Mouse (Mus musculus) embryonic facial prominence, embryonic 10.5 days (tissue): ENCODE data around the gene Med20. TPM values are rescaled to one million over a fixed set of nuclear protein-coding genes. Genes with fewer than 3 reads are reported as not detected.
"Not testable (repeated sequence)": the region's sequence is repeated elsewhere in the genome, so short reads cannot be mapped to it uniquely, and the experiment has no call there.

Source experiments
- DNase-seq: peaks from one replicate; pipeline ENCODE4 v3.0.0-alpha.2; 2017; ENCODE audit warnings: low spot score
- H3K27ac ChIP-seq: fragments of 300-500 bp; sonication (generic); replicated peaks from 2 replicates; pipeline ENCODE4 v1.5.1; 2016; ENCODE audit warnings: mild to moderate bottlenecking
- H3K27me3 ChIP-seq: fragments of 300-500 bp; sonication (generic); replicated peaks from 2 replicates; pipeline ENCODE4 v1.6.1; 2016; ENCODE audit warnings: low read depth, mild to moderate bottlenecking; ENCODE audit not compliant: poor library complexity, severe bottlenecking
- H3K36me3 ChIP-seq: fragments of 300-500 bp; sonication (generic); replicated peaks from 2 replicates; pipeline ENCODE4 v1.6.1; 2016; ENCODE audit warnings: mild to moderate bottlenecking, moderate library complexity
- H3K4me1 ChIP-seq: fragments of 300-500 bp; sonication (generic); 2 replicates; pipeline ENCODE4 v1.6.1; 2016
- H3K4me3 ChIP-seq: fragments of 300-500 bp; sonication (generic); 2 replicates; pipeline ENCODE4 v1.5.1; 2016; ENCODE audit warnings: mild to moderate bottlenecking, moderate library complexity
- H3K9me3 ChIP-seq: fragments of 300-500 bp; sonication (generic); 2 replicates; pipeline ENCODE4 v1.6.1; 2016; ENCODE audit warnings: mild to moderate bottlenecking
- WGBS: fragments of 180-500 bp; shearing (Covaris S2); methylation state at CpG from one replicate; pipeline ENCODE4 v1.1.7; 2016; 5-methylcytosine and 5-hydroxymethylcytosine counted together
- polyA plus RNA-seq: library from polyadenylated mRNA; unstranded; fragments of >200 nt; fragmentation: Nextera tagmentation; extraction: Ambion mirVana; gene quantifications from 2 replicates; pipeline ENCODE4 v1.2.1, GENCODE M21; 2016

Gene Med20
- polyA plus RNA-seq, 1 experiment from 2014 or later: 46.7 TPM

GRCm38 (mm10) chr17:47598580-47599304 is 12.6 kb upstream of the Med20 start:
- WGBS: 83% methylated on average over 10 of the region's 10 CpGs
- Histone ChIP-seq H3K36me3 (peaks cover 71% of the 10 kb centered on the region), H3K4me3 (peak overlapping the region; percentile 96; the same call in 1 of the 2 replicates), H3K4me1 (peaks cover 41% of the 10 kb centered on the region)
- not testable (repeated sequence) for H3K27me3 ChIP-seq, H3K27ac ChIP-seq, H3K9me3 ChIP-seq, DNase-seq

GRCm38 (mm10) chr17:47599511-47600297 is 11.7 kb upstream of the Med20 start:
- WGBS: 77% methylated on average over 11 of the region's 11 CpGs
- DNase-seq: no peak
- Histone ChIP-seq H3K4me1 (peaks cover 39% of the 10 kb centered on the region), H3K4me3 (no peak overlapping the region), H3K27ac (no peak overlapping the region), H3K9me3 (no peaks in the 10 kb centered on the region), H3K36me3 (peaks cover 81% of the 10 kb centered on the region), H3K27me3 (no peaks in the 10 kb centered on the region)

- 91% methylated on average over 13 of the region's 13 CpGs for WGBS
These were observed 10.6 kb upstream of the Med20 start for GRCm38 (mm10) chr17:47600601-47601388.

GRCm38 (mm10) chr17:47601389-47601755 is 10.0 kb upstream of the Med20 start:
- no peak for DNase-seq
- WGBS: 94% methylated on average over 10 of the region's 10 CpGs
- Histone ChIP-seq H3K9me3 (no peaks in the 10 kb centered on the region), H3K36me3 (peaks cover 97% of the 10 kb centered on the region), H3K4me1 (peaks cover 23% of the 10 kb centered on the region), H3K27ac (no peak overlapping the region), H3K4me3 (no peak overlapping the region), H3K27me3 (no peaks in the 10 kb centered on the region)

More at GRCm38 (mm10) chr17:47600601-47601388, 10.6 kb upstream of the Med20 start:
- Histone ChIP-seq H3K27ac (no peak overlapping the region), H3K4me3 (no peak overlapping the region), H3K4me1 (peaks cover 28% of the 10 kb centered on the region), H3K9me3 (no peaks in the 10 kb centered on the region), H3K27me3 (no peaks in the 10 kb centered on the region), H3K36me3 (peaks cover 92% of the 10 kb centered on the region)
- DNase-seq: no peak

- Histone ChIP-seq H3K4me1 (peaks cover 13% of the 10 kb centered on the region), H3K4me3 (no peak overlapping the region), H3K27ac (no peak overlapping the region), H3K9me3 (no peaks in the 10 kb centered on the region), H3K27me3 (no peaks in the 10 kb centered on the region), H3K36me3 (peaks cover 97% of the 10 kb centered on the region)
- no peak for DNase-seq
- WGBS: 92% methylated on average over 11 of the region's 11 CpGs
These were observed 9.1 kb upstream of the Med20 start for GRCm38 (mm10) chr17:47602289-47602688.

- WGBS: 74% methylated on average over 5 of the region's 5 CpGs
These were observed 5.2 kb upstream of the Med20 start for GRCm38 (mm10) chr17:47606220-47606619.

GRCm38 (mm10) chr17:47609182-47609581 is 2.2 kb upstream of the Med20 start:
- peaks cover 22% of the 10 kb centered on the region for H3K4me1 ChIP-seq
- H3K36me3 ChIP-seq: peaks cover 69% of the 10 kb centered on the region
- DNase-seq: no peak
- H3K27ac ChIP-seq: no peak overlapping the region
- no peaks in the 10 kb centered on the region for H3K27me3 ChIP-seq
- 91% methylated on average over 4 of the region's 4 CpGs for WGBS
- H3K9me3 ChIP-seq: no peaks in the 10 kb centered on the region
- no peak overlapping the region for H3K4me3 ChIP-seq

More at GRCm38 (mm10) chr17:47606220-47606619, 5.2 kb upstream of the Med20 start:
- H3K4me1 ChIP-seq: peaks cover 10% of the 10 kb centered on the region
- H3K36me3 ChIP-seq: peaks cover 80% of the 10 kb centered on the region
- no peak for DNase-seq
- no peak overlapping the region for H3K27ac ChIP-seq
- H3K4me3 ChIP-seq: no peak overlapping the region
- no peaks in the 10 kb centered on the region for H3K27me3 ChIP-seq
- no peaks in the 10 kb centered on the region for H3K9me3 ChIP-seq

- WGBS: under 1% methylated on average over 13 of the region's 13 CpGs
- no peaks in the 10 kb centered on the region for H3K27me3 ChIP-seq
- no peaks in the 10 kb centered on the region for H3K9me3 ChIP-seq
- H3K36me3 ChIP-seq: peaks cover 67% of the 10 kb centered on the region
- peak overlapping the region; percentile 90 for H3K4me3 ChIP-seq
- no peak for DNase-seq
- H3K4me1 ChIP-seq: peaks cover 22% of the 10 kb centered on the region
- peak overlapping the region; percentile 84 for H3K27ac ChIP-seq
These were observed 240 bp downstream of the Med20 start for GRCm38 (mm10) chr17:47611661-47611982.

GRCm38 (mm10) chr17:47614018-47614417 is 2.6 kb downstream of the Med20 start:
- Histone ChIP-seq H3K4me3 (no peak overlapping the region), H3K27ac (no peak overlapping the region), H3K9me3 (no peaks in the 10 kb centered on the region), H3K4me1 (peaks cover 22% of the 10 kb centered on the region), H3K27me3 (no peaks in the 10 kb centered on the region), H3K36me3 (peaks cover 65% of the 10 kb centered on the region)
- 88% methylated on average over 1 of the region's 1 CpGs for WGBS
- no peak for DNase-seq

GRCm38 (mm10) chr17:47616119-47616518 is 4.7 kb downstream of the Med20 start:
- DNase-seq: no peak
- 95% methylated on average over 8 of the region's 8 CpGs for WGBS
- no peak overlapping the region for H3K4me3 ChIP-seq
- H3K36me3 ChIP-seq: peaks cover 81% of the 10 kb centered on the region
- no peaks in the 10 kb centered on the region for H3K27me3 ChIP-seq
- H3K4me1 ChIP-seq: peaks cover 13% of the 10 kb centered on the region
- no peaks in the 10 kb centered on the region for H3K9me3 ChIP-seq
- no peak overlapping the region for H3K27ac ChIP-seq

- Histone ChIP-seq H3K36me3 (peaks cover 86% of the 10 kb centered on the region), H3K4me3 (no peak overlapping the region), H3K4me1 (peaks cover 13% of the 10 kb centered on the region), H3K27ac (no peak overlapping the region), H3K27me3 (no peaks in the 10 kb centered on the region), H3K9me3 (no peaks in the 10 kb centered on the region)
- no peak for DNase-seq
- 89% methylated on average over 4 of the region's 4 CpGs for WGBS
These were observed 5.3 kb downstream of the Med20 start for GRCm38 (mm10) chr17:47616652-47617051.

- DNase-seq: no peak
- Histone ChIP-seq H3K9me3 (no peaks in the 10 kb centered on the region), H3K4me1 (peaks cover 3% of the 10 kb centered on the region), H3K4me3 (no peak overlapping the region), H3K36me3 (peaks cover 95% of the 10 kb centered on the region), H3K27ac (no peak overlapping the region), H3K27me3 (no peaks in the 10 kb centered on the region)
- 90% methylated on average over 9 of the region's 9 CpGs for WGBS
These were observed 6.4 kb downstream of the Med20 start for GRCm38 (mm10) chr17:47617605-47618307.
